Mouse (Mus musculus) C2C12 (cell line): ENCODE measurements at regions not wholly inside any gene's neighbourhood (a gene's known extent, or its start where the extent isn't known, plus 50 kb on each side); places are given as distances from the start of the nearest gene placed in this dataset.
"Not testable (repeated sequence)": the region's sequence is repeated elsewhere in the genome, so short reads cannot be mapped to it uniquely, and the experiment has no call there.

Experiments used
- H3K27me3 ChIP-seq: one replicate; pipeline ENCODE4 v1.6.1; 2011; ENCODE audit not compliant: control insufficient read depth, insufficient read depth, insufficient read length
- H3K36me3 ChIP-seq: one replicate; pipeline ENCODE4 v1.6.1; 2011; ENCODE audit not compliant: control insufficient read depth, insufficient read depth
- H3K4me3 ChIP-seq: one replicate; pipeline ENCODE4 v1.5.1; 2011; ENCODE audit warnings: mild to moderate bottlenecking, control low read depth; ENCODE audit not compliant: poor library complexity, insufficient read depth, severe bottlenecking
- H3K79me2 ChIP-seq: one replicate; pipeline ENCODE4 v1.6.1; 2011; ENCODE audit not compliant: control insufficient read depth, insufficient read depth
- H3K79me3 ChIP-seq: one replicate; pipeline ENCODE4 v1.6.1; 2011; ENCODE audit warnings: low read depth, control low read depth
- H3ac ChIP-seq: one replicate; pipeline ENCODE3; 2011; ENCODE audit warnings: low read depth; ENCODE audit not compliant: control insufficient read depth, insufficient read length
- CEBPB ChIP-seq: IDR thresholded peaks from one replicate; pipeline ENCODE4 v1.6.1; 2011; ENCODE audit warnings: low read depth, mild to moderate bottlenecking, control low read depth, moderate library complexity
- CTCF ChIP-seq: IDR thresholded peaks from one replicate; pipeline ENCODE4 v1.5.1; 2011; ENCODE audit not compliant: control insufficient read depth, insufficient read depth, insufficient read length
- FOSL1 ChIP-seq: IDR thresholded peaks from one replicate; pipeline ENCODE4 v1.8.0; 2011; ENCODE audit warnings: mild to moderate bottlenecking, low read length; ENCODE audit not compliant: poor library complexity, insufficient read depth, severe bottlenecking
- MAX ChIP-seq: IDR thresholded peaks from one replicate; pipeline ENCODE4 v1.6.1; 2011; ENCODE audit warnings: mild to moderate bottlenecking, control low read depth
- MYOD1 ChIP-seq: IDR thresholded peaks from one replicate; pipeline ENCODE4 v1.6.1; 2011; ENCODE audit warnings: low read depth; ENCODE audit not compliant: control insufficient read depth, insufficient read length
- MYOG ChIP-seq: IDR thresholded peaks from one replicate; pipeline ENCODE4 v1.6.1; 2011; ENCODE audit not compliant: control insufficient read depth, insufficient read length; ENCODE audit errors: extremely low read depth
- USF1 ChIP-seq: IDR thresholded peaks from one replicate; pipeline ENCODE4 v1.6.1; 2011; ENCODE audit warnings: low read depth, mild to moderate bottlenecking, control low read depth, moderate library complexity

- Histone ChIP-seq H3K79me2 (no peaks in the 10 kb centered on the region), H3ac (no peak overlapping the region), H3K27me3 (no peaks in the 10 kb centered on the region), H3K79me3 (no peaks in the 10 kb centered on the region), H3K36me3 (no peaks in the 10 kb centered on the region), H3K4me3 (no peak overlapping the region)
- no peak for TF ChIP-seq CEBPB
- no peak for TF ChIP-seq MAX
- TF ChIP-seq MYOG = no peak
- TF ChIP-seq USF1 = no peak
- no peak for TF ChIP-seq CTCF
- no peak for TF ChIP-seq FOSL1
These were observed 1632.7 kb downstream of the Efna5 start for GRCm38 (mm10) chr17:61248411-61248810.

- H3K27me3 ChIP-seq = no peaks in the 10 kb centered on the region
- H3ac ChIP-seq = no peak overlapping the region
- H3K4me3 ChIP-seq = no peak overlapping the region
These were observed 1663.9 kb downstream of the Efna5 start for GRCm38 (mm10) chr17:61217198-61217722.

GRCm38 (mm10) chr17:61204316-61204715, 1676.8 kb downstream of the Efna5 start:
- Histone ChIP-seq H3K79me3 (no peaks in the 10 kb centered on the region), H3K79me2 (no peaks in the 10 kb centered on the region), H3K27me3 (no peaks in the 10 kb centered on the region), H3K4me3 (no peak overlapping the region), H3ac (no peak overlapping the region), H3K36me3 (no peaks in the 10 kb centered on the region)
- TF ChIP-seq MYOD1 (no peak), CTCF (no peak), MAX (no peak), MYOG (no peak), FOSL1 (no peak)

More at GRCm38 (mm10) chr17:61217198-61217722, 1663.9 kb downstream of the Efna5 start:
- TF ChIP-seq CEBPB (no peak), MYOD1 (no peak), CTCF (no peak), MYOG (no peak), MAX (no peak), USF1 (no peak), FOSL1 (no peak)
- no peaks in the 10 kb centered on the region for H3K36me3 ChIP-seq
- no peaks in the 10 kb centered on the region for H3K79me3 ChIP-seq
- no peaks in the 10 kb centered on the region for H3K79me2 ChIP-seq

- not testable (repeated sequence) for H3K36me3 ChIP-seq, H3ac ChIP-seq, H3K27me3 ChIP-seq, H3K79me3 ChIP-seq, H3K4me3 ChIP-seq, H3K79me2 ChIP-seq
These were observed 1693.2 kb downstream of the Efna5 start for GRCm38 (mm10) chr17:61187880-61188279.

GRCm38 (mm10) chr17:61176586-61176985, 1704.5 kb downstream of the Efna5 start:
- H3K4me3 ChIP-seq = no peak overlapping the region
- no peaks in the 10 kb centered on the region for H3K27me3 ChIP-seq
- no peaks in the 10 kb centered on the region for H3K36me3 ChIP-seq
- no peaks in the 10 kb centered on the region for H3K79me3 ChIP-seq
- no peak overlapping the region for H3ac ChIP-seq
- TF ChIP-seq FOSL1 = no peak
- no peak for TF ChIP-seq CEBPB
- TF ChIP-seq USF1 = no peak
- no peak for TF ChIP-seq CTCF
- TF ChIP-seq MYOD1 = no peak
- TF ChIP-seq MYOG = no peak
- no peak for TF ChIP-seq MAX
- no peaks in the 10 kb centered on the region for H3K79me2 ChIP-seq

- H3K79me2 ChIP-seq = no peaks in the 10 kb centered on the region
These were observed 1721.7 kb downstream of the Efna5 start for GRCm38 (mm10) chr17:61159437-61159836.

More at GRCm38 (mm10) chr17:61159437-61159836, 1721.7 kb downstream of the Efna5 start:
- Histone ChIP-seq H3ac (no peak overlapping the region), H3K27me3 (no peaks in the 10 kb centered on the region), H3K36me3 (no peaks in the 10 kb centered on the region), H3K4me3 (no peak overlapping the region), H3K79me3 (no peaks in the 10 kb centered on the region)
- TF ChIP-seq MYOG (no peak), MYOD1 (peak; percentile 43), CEBPB (no peak)
